Mouse (Mus musculus): ENCODE data around the gene Smoc2. TPM values are rescaled to one million over a fixed set of nuclear protein-coding genes. Genes with fewer than 3 reads are reported as not detected.

The Smoc2 gene
- polyA plus RNA-seq, 1 experiment from 2014 or later, result 8.2 TPM

GRCm38 (mm10) chr17:14434717-14435116, 155.4 kb downstream of the Smoc2 start:
- ATAC-seq (replicated peaks; ENCODE audit: low FRiP score) (no peak), DNase-seq (ENCODE audit: low spot score) (no peak)
- no peaks in the 10 kb centered on the region for H3K27me3 ChIP-seq (ENCODE audit: control insufficient read depth, insufficient read depth, low read length)
- H3K9me3 ChIP-seq (ENCODE audit: control insufficient read depth, low read length), result no peaks in the 10 kb centered on the region
- no peak overlapping the region for H3K4me2 ChIP-seq (ENCODE audit: low read depth, low read length, severe bottlenecking)
- no peak overlapping the region for H3K27ac ChIP-seq (ENCODE audit: low read depth, low read length)
- no peak overlapping the region for H3K9ac ChIP-seq (ENCODE audit: low read length)
- H3K4me1 ChIP-seq (replicated peaks; ENCODE audit: control insufficient read depth, insufficient read depth, low read length), result no peaks in the 10 kb centered on the region
- H3K4me3 ChIP-seq (ENCODE audit: low read depth, low read length), result no peak overlapping the region
- 77% methylated on average over 4 of the region's 4 CpGs for WGBS
- no peaks in the 10 kb centered on the region for H3K36me3 ChIP-seq (ENCODE audit: control insufficient read depth, insufficient read depth, low read length)

- Histone ChIP-seq H3K36me3 (ENCODE audit: control insufficient read depth, insufficient read depth, low read length) (no peaks in the 10 kb centered on the region), H3K27me3 (ENCODE audit: control insufficient read depth, insufficient read depth, low read length) (no peaks in the 10 kb centered on the region), H3K4me3 (ENCODE audit: low read depth, low read length) (no peak overlapping the region), H3K4me1 (replicated peaks; ENCODE audit: control insufficient read depth, insufficient read depth, low read length) (no peaks in the 10 kb centered on the region), H3K9me3 (ENCODE audit: control insufficient read depth, low read length) (no peaks in the 10 kb centered on the region), H3K4me2 (ENCODE audit: low read depth, low read length, severe bottlenecking) (no peak overlapping the region), H3K9ac (ENCODE audit: low read length) (no peak overlapping the region), H3K27ac (ENCODE audit: low read depth, low read length) (no peak overlapping the region)
- WGBS, result 87% methylated on average over 5 of the region's 5 CpGs
- ATAC-seq (replicated peaks; ENCODE audit: low FRiP score) (no peak), DNase-seq (ENCODE audit: low spot score) (no peak)
Measured at GRCm38 (mm10) chr17:14445611-14446010, 166.3 kb downstream of the Smoc2 start.

- Histone ChIP-seq H3K9me3 (ENCODE audit: control insufficient read depth, low read length) (no peaks in the 10 kb centered on the region), H3K4me3 (ENCODE audit: low read depth, low read length) (no peak overlapping the region), H3K9ac (ENCODE audit: low read length) (no peak overlapping the region), H3K27ac (ENCODE audit: low read depth, low read length) (no peak overlapping the region), H3K4me1 (replicated peaks; ENCODE audit: control insufficient read depth, insufficient read depth, low read length) (no peaks in the 10 kb centered on the region), H3K4me2 (ENCODE audit: low read depth, low read length, severe bottlenecking) (no peak overlapping the region), H3K27me3 (ENCODE audit: control insufficient read depth, insufficient read depth, low read length) (no peaks in the 10 kb centered on the region), H3K36me3 (ENCODE audit: control insufficient read depth, insufficient read depth, low read length) (no peaks in the 10 kb centered on the region)
- WGBS, result 79% methylated on average over 5 of the region's 5 CpGs
- no peak for DNase-seq (ENCODE audit: low spot score)
- no peak for ATAC-seq (replicated peaks; ENCODE audit: low FRiP score)
Measured at GRCm38 (mm10) chr17:14447275-14447674, 168.0 kb downstream of the Smoc2 start.

Other genes with a start within 250 kb of the Smoc2 start
- gene Gm7358, start 220.0 kb upstream of the Smoc2 start, polyA plus RNA-seq (2014; fragmentation: Nextera tagmentation; extraction: Ambion mirVana), result not detected in 2 replicates
- 0.37 and 0.73 TPM in 2 replicates for gene Dact2, start 75.2 kb upstream of the Smoc2 start, polyA plus RNA-seq (2014; fragmentation: Nextera tagmentation; extraction: Ambion mirVana)